Mouse (Mus musculus): ENCODE measurements around the gene Klk15. TPM values are rescaled to one million over a fixed set of nuclear protein-coding genes. Genes with fewer than 3 reads are reported as not detected.

Gene Klk15
- total and polyA plus RNA-seq, 3 experiments: not detected

- intact Hi-C loops (cut with DNase I): no loop called here
- no peak for DNase-seq
- Histone ChIP-seq H3K4me1 (ENCODE audit: control insufficient read depth, insufficient read depth, low read length) (no peaks in the 10 kb centered on the region), H3K79me2 (replicated peaks; ENCODE audit: control insufficient read depth, insufficient read depth, low read length) (no peaks in the 10 kb centered on the region), H3K27ac (no peak overlapping the region), H3K36me3 (ENCODE audit: control insufficient read depth, insufficient read depth, low read length) (no peaks in the 10 kb centered on the region), H3K27me3 (ENCODE audit: control insufficient read depth, insufficient read depth, low read length) (no peaks in the 10 kb centered on the region), H3K4me3 (no peak overlapping the region), H3K9ac (ENCODE audit: low read depth, low read length) (no peak overlapping the region)
- TF ChIP-seq EP300 (IDR thresholded peaks at IDR 0.05; ENCODE audit: insufficient read depth, low read depth, low read length) (no peak), POLR2A (IDR thresholded peaks at IDR 0.05; ENCODE audit: insufficient read depth, low read depth, low read length) (no peak), CTCF (IDR thresholded peaks at IDR 0.05) (no peak)
Observed at GRCm38 (mm10) chr7:43985657-43986056, 52.1 kb downstream of the Klk15 start.

Other genes with a start within 250 kb of the Klk15 start
- under 1 TPM in 1 of 2 experiments, not detected in 1; 0.30 TPM for gene Klk14, start 243.3 kb upstream of the Klk15 start, total RNA-seq (2021)
- 0.44 and 0.45 TPM in 2 replicates for gene Klk14, start 243.3 kb upstream of the Klk15 start, polyA plus RNA-seq (2012; rRNA removed)
- gene Klk13, start 221.2 kb upstream of the Klk15 start, total RNA-seq (2021): not detected
- gene Klk13, start 221.2 kb upstream of the Klk15 start, polyA plus RNA-seq (2012; rRNA removed): 0.18 and 0.35 TPM in 2 replicates
- gene Klk12, start 164.8 kb upstream of the Klk15 start, total RNA-seq (2021): not detected
- gene Klk12, start 164.8 kb upstream of the Klk15 start, polyA plus RNA-seq (2012; rRNA removed): not detected in 2 replicates
- gene Klk11, start 159.1 kb upstream of the Klk15 start, total RNA-seq (2021): under 1 TPM; 0.25 to 0.44 TPM
- 0.20 and 0.78 TPM in 2 replicates for gene Klk11, start 159.1 kb upstream of the Klk15 start, polyA plus RNA-seq (2012; rRNA removed)
- gene Klk10, start 152.7 kb upstream of the Klk15 start, total RNA-seq (2021): under 1 TPM; 0.27 to 0.65 TPM
- gene Klk10, start 152.7 kb upstream of the Klk15 start, polyA plus RNA-seq (2012; rRNA removed): 0.70 and 1.8 TPM in 2 replicates
- gene Klk9, start 141.8 kb upstream of the Klk15 start, total RNA-seq (2021): not detected
- gene Klk9, start 141.8 kb upstream of the Klk15 start, polyA plus RNA-seq (2012; rRNA removed): 0.12 TPM in 2 replicates
- 10 to 100 TPM; 10.6 TPM for gene Klk8, start 136.2 kb upstream of the Klk15 start, total RNA-seq (2021)
- gene Klk8, start 136.2 kb upstream of the Klk15 start, polyA plus RNA-seq (2012; rRNA removed): 8.5 and 9.0 TPM in 2 replicates
- not detected for gene Klk7, start 122.4 kb upstream of the Klk15 start, total RNA-seq (2021)
- gene Klk7, start 122.4 kb upstream of the Klk15 start, polyA plus RNA-seq (2012; rRNA removed): 0.08 TPM in 1 of 2 replicates, not detected in the other
- gene Klk6, start 109.2 kb upstream of the Klk15 start, total RNA-seq (2021): not detected
- gene Klk6, start 109.2 kb upstream of the Klk15 start, polyA plus RNA-seq (2012; rRNA removed): not detected in 2 replicates
- gene Klk5, start 91.8 kb upstream of the Klk15 start, total RNA-seq (2021): not detected
- not detected in 2 replicates for gene Klk5, start 91.8 kb upstream of the Klk15 start, polyA plus RNA-seq (2012; rRNA removed)
- gene Klk4, start 52.6 kb upstream of the Klk15 start, total RNA-seq (2021): not detected
- not detected in 2 replicates for gene Klk4, start 52.6 kb upstream of the Klk15 start, polyA plus RNA-seq (2012; rRNA removed)
- gene Klk1b8, start 16.9 kb downstream of the Klk15 start, total RNA-seq (2021): not detected
- gene Klk1b8, start 16.9 kb downstream of the Klk15 start, polyA plus RNA-seq (2012; rRNA removed): not detected in 2 replicates
- gene Klk1b1, start 33.0 kb downstream of the Klk15 start, total RNA-seq (2021): not detected
- not detected in 2 replicates for gene Klk1b1, start 33.0 kb downstream of the Klk15 start, polyA plus RNA-seq (2012; rRNA removed)
- gene Klk1b9, start 42.3 kb downstream of the Klk15 start, total RNA-seq (2021): not detected
- not detected in 2 replicates for gene Klk1b9, start 42.3 kb downstream of the Klk15 start, polyA plus RNA-seq (2012; rRNA removed)
- gene Klk1b11, start 62.1 kb downstream of the Klk15 start, total RNA-seq (2021): not detected
- not detected in 2 replicates for gene Klk1b11, start 62.1 kb downstream of the Klk15 start, polyA plus RNA-seq (2012; rRNA removed)
- gene Klk1b26, start 78.4 kb downstream of the Klk15 start, total RNA-seq (2021): 1 to 10 TPM; 1.5 to 2.6 TPM
- gene Klk1b26, start 78.4 kb downstream of the Klk15 start, polyA plus RNA-seq (2012; rRNA removed): 0.15 and 0.90 TPM in 2 replicates
- not detected for gene Klk1b27, start 118.5 kb downstream of the Klk15 start, total RNA-seq (2021)
- not detected in 2 replicates for gene Klk1b27, start 118.5 kb downstream of the Klk15 start, polyA plus RNA-seq (2012; rRNA removed)
- not detected for gene Klk1b21, start 168.6 kb downstream of the Klk15 start, total RNA-seq (2021)
- gene Klk1b21, start 168.6 kb downstream of the Klk15 start, polyA plus RNA-seq (2012; rRNA removed): not detected in 2 replicates
- not detected for gene Klk1b22, start 178.9 kb downstream of the Klk15 start, total RNA-seq (2021)
- gene Klk1b22, start 178.9 kb downstream of the Klk15 start, polyA plus RNA-seq (2012; rRNA removed): 4.0 TPM in 1 of 2 replicates, not detected in the other
- not detected for gene Klk1b16, start 203.0 kb downstream of the Klk15 start, total RNA-seq (2021)
- gene Klk1b16, start 203.0 kb downstream of the Klk15 start, polyA plus RNA-seq (2012; rRNA removed): not detected in 2 replicates

Measured in heart, adult 2 months (tissue).